9 mouse cellular contexts compared by ENCODE assay signal in the genomic region with DNA sequence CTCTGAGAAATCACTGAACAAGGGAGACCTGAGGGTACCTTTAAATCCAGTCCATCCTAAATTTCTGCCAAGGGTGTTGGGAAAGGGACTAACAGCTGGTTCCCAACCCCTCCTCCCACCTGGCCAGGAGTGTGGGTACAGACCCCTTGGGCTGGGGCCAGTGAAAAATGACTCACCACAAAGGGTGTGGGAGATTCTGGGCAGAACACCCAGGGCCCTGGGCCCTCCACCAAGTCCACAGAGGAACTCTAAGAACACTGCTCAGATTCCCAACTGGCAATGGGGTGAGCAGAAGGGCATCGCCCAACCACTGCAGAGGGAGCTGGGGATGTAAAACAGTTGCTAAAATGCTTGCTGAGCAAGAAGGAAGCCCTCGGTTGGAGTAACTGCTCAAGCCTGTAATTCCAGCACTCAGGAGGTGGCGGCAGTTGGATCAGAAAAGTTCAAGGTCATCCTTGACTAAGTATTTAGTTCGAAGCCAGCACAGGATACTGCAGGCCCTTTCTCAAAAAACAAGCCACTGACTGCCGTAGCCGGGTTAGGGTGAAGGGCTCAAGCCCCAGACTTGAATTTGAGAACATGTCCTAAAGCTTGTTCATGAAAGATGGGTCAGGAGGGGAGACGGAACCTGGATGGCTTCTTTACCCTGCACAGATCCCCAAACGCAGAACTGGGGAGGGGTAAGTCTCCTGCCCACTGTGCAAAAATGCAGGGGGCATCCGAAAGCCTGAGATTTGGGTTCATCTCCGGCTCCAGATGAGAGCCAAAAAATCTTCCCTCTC. TPM values are rescaled to one million over a fixed set of nuclear protein-coding genes. Genes with fewer than 3 reads are reported as not detected.
A peak's percentile ranks its signal among the peaks of the same experiment; 100 is the strongest.
DNase-seq lines count a peak whose midpoint lies in the region; ATAC-seq lines count a peak whose summit lies in the region.
"Had no signal": no experiment of that assay in that cellular context is flagged by ENCODE, and none has a peak within 500 bp of the region (broad histone marks: within the 10 kb centered on the region; RNA-seq: fewer than 3 reads in every experiment).

No protein-coding gene starts in this region.

- H3K4me2 ChIP-seq in heart, embryonic 11.5 days, result peak overlapping the region; percentile 99
- peak overlapping the region; percentile 94 for H3K4me2 ChIP-seq in liver, embryonic 12.5 days
- peak overlapping the region; percentile 97 for H3K4me2 ChIP-seq in stomach, embryonic 16.5 days (ENCODE audit: low read depth, low read length)

- H3K27ac ChIP-seq in heart, embryonic 11.5 days (ENCODE audit: low read depth, low read length), result peak overlapping the region; percentile 87
- H3K27ac ChIP-seq in liver, embryonic 12.5 days, result peak overlapping the region; percentile 90
- peak overlapping the region; percentile 97 for H3K27ac ChIP-seq in stomach, embryonic 16.5 days (ENCODE audit: low read length)

- peak; percentile 97 for DNase-seq in heart, adult 11 months
- DNase-seq in heart, adult 8-10 months (ENCODE audit: low spot score), result no peak
- peak; percentile 41 for DNase-seq in A20 (ENCODE audit: low read depth, low spot score)
- DNase-seq in cerebellum, postnatal 14 days, result peak; percentile 38 to 60
- DNase-seq in urinary bladder, postnatal 10 days (ENCODE audit: low spot score), result no peak

- H3K4me1 ChIP-seq in heart, embryonic 11.5 days (ENCODE audit: control insufficient read depth, insufficient read depth, low read length), result peaks cover 28% of the 10 kb centered on the region
- H3K4me1 ChIP-seq in liver, embryonic 12.5 days, result peaks cover 82% of the 10 kb centered on the region
- peaks cover 47% of the 10 kb centered on the region for H3K4me1 ChIP-seq in stomach, embryonic 16.5 days (ENCODE audit: control insufficient read depth, insufficient read depth, low read length)

- no peaks in the 10 kb centered on the region for H3K36me3 ChIP-seq in heart, embryonic 11.5 days (ENCODE audit: control insufficient read depth, insufficient read depth, low read length)
- peaks cover 7% of the 10 kb centered on the region for H3K36me3 ChIP-seq in liver, embryonic 12.5 days
- H3K36me3 ChIP-seq in stomach, embryonic 16.5 days (ENCODE audit: control insufficient read depth, insufficient read depth, low read length), result no peaks in the 10 kb centered on the region

- no peaks in the 10 kb centered on the region for H3K9me3 ChIP-seq in heart, embryonic 11.5 days (replicated peaks; ENCODE audit: control insufficient read depth, low read length)
- H3K9me3 ChIP-seq in liver, embryonic 12.5 days (replicated peaks), result no peaks in the 10 kb centered on the region
- no peaks in the 10 kb centered on the region for H3K9me3 ChIP-seq in stomach, embryonic 16.5 days (replicated peaks; ENCODE audit: control insufficient read depth, low read length)

- 20% methylated on average over 10 of the region's 10 CpGs for WGBS in heart, embryonic 11.5 days (ENCODE audit: insufficient replicate concordance)
- 28% methylated on average over 10 of the region's 10 CpGs for WGBS in liver, embryonic 12.5 days (ENCODE audit: insufficient replicate concordance)
- 15% methylated on average over 10 of the region's 10 CpGs for WGBS in stomach, embryonic 16.5 days

- H3K4me3 ChIP-seq in heart, embryonic 11.5 days (ENCODE audit: low read depth, low read length), result peak overlapping the region; percentile 80
- peak overlapping the region; percentile 86 for H3K4me3 ChIP-seq in liver, embryonic 12.5 days
- peak overlapping the region; percentile 85 for H3K4me3 ChIP-seq in stomach, embryonic 16.5 days (replicated peaks; ENCODE audit: low read length)

- no peaks in the 10 kb centered on the region for H3K27me3 ChIP-seq in heart, embryonic 11.5 days (ENCODE audit: control insufficient read depth, insufficient read depth, low read length)
- no peaks in the 10 kb centered on the region for H3K27me3 ChIP-seq in liver, embryonic 12.5 days (replicated peaks)
- no peaks in the 10 kb centered on the region for H3K27me3 ChIP-seq in stomach, embryonic 16.5 days (ENCODE audit: control insufficient read depth, insufficient read depth, low read length)

- no peak for ATAC-seq in heart, embryonic 11.5 days (replicated peaks; ENCODE audit: insufficient number of reproducible peaks, low FRiP score, low TSS enrichment)
- no peak for ATAC-seq in liver, embryonic 12.5 days
- no peak for ATAC-seq in stomach, embryonic 16.5 days (ENCODE audit: insufficient read depth, low FRiP score)

- peak overlapping the region; percentile 76 for H3K9ac ChIP-seq in heart, embryonic 11.5 days (ENCODE audit: low read depth, low read length)
- H3K9ac ChIP-seq in liver, embryonic 12.5 days, result peak overlapping the region; percentile 95
- H3K9ac ChIP-seq in stomach, embryonic 16.5 days (ENCODE audit: low read length), result peak overlapping the region; percentile 95

RNA-seq across cellular contexts. Expression of a gene that starts 1.9 kb away (rescaled TPM):
- 10 to 100 TPM; 43.9 to 47.4 (median 45.6) TPM for total RNA-seq in heart, adult 8-10 months (2022)
- 11.4 and 16.3 TPM in 2 replicates for polyA plus RNA-seq in heart, embryonic 11.5 days (2014; fragmentation: Nextera tagmentation; extraction: Ambion mirVana)
- polyA plus RNA-seq in liver, embryonic 12.5 days (2016; fragmentation: Nextera tagmentation; extraction: Ambion mirVana), result 13.4 and 14.1 TPM in 2 replicates
- polyA plus RNA-seq in stomach, embryonic 16.5 days (2015; fragmentation: Nextera tagmentation; extraction: Ambion mirVana), result 6.6 and 8.0 TPM in 2 replicates

RNA-seq across cellular contexts. Expression of a gene that starts 12.8 kb away (rescaled TPM):
- total RNA-seq in heart, adult 8-10 months (2022), result 100 to 1,000 TPM; 202 to 221 (median 208) TPM
- polyA plus RNA-seq in heart, embryonic 11.5 days (2014; fragmentation: Nextera tagmentation; extraction: Ambion mirVana), result 24.7 and 25.3 TPM in 2 replicates
- 0.17 TPM in 1 of 2 replicates, not detected in the other for polyA plus RNA-seq in liver, embryonic 12.5 days (2016; fragmentation: Nextera tagmentation; extraction: Ambion mirVana)
- polyA plus RNA-seq in stomach, embryonic 16.5 days (2015; fragmentation: Nextera tagmentation; extraction: Ambion mirVana), result 0.41 and 3.2 TPM in 2 replicates

RNA-seq across cellular contexts. Expression of a gene that starts 20.7 kb away (rescaled TPM):
- 1 to 10 TPM in 2 of 4 experiments, under 1 TPM in 2; 0.72 to 1.1 (median 0.96) TPM for total RNA-seq in heart, adult 8-10 months (2022)
- polyA plus RNA-seq in heart, embryonic 11.5 days (2014; fragmentation: Nextera tagmentation; extraction: Ambion mirVana), result 16.0 and 16.3 TPM in 2 replicates
- polyA plus RNA-seq in liver, embryonic 12.5 days (2016; fragmentation: Nextera tagmentation; extraction: Ambion mirVana), result 53.8 and 56.7 TPM in 2 replicates
- 14.7 and 15.9 TPM in 2 replicates for polyA plus RNA-seq in stomach, embryonic 16.5 days (2015; fragmentation: Nextera tagmentation; extraction: Ambion mirVana)

RNA-seq across cellular contexts. Expression of a gene that starts 21.6 kb away (rescaled TPM):
- total RNA-seq in heart, adult 8-10 months (2022), result not detected
- polyA plus RNA-seq in heart, embryonic 11.5 days (2014; fragmentation: Nextera tagmentation; extraction: Ambion mirVana), result 0.24 TPM in 1 of 2 replicates, not detected in the other
- not detected in 2 replicates for polyA plus RNA-seq in liver, embryonic 12.5 days (2016; fragmentation: Nextera tagmentation; extraction: Ambion mirVana)
- not detected in 2 replicates for polyA plus RNA-seq in stomach, embryonic 16.5 days (2015; fragmentation: Nextera tagmentation; extraction: Ambion mirVana)
- total RNA-seq: layer of hippocampus, adult 8-10 months had no signal

RNA-seq across cellular contexts. Expression of a gene that starts 52.2 kb away (rescaled TPM):
- total RNA-seq in heart, adult 8-10 months (2022), result 100 to 1,000 TPM; 469 to 545 (median 504) TPM
- polyA plus RNA-seq in heart, embryonic 11.5 days (2014; fragmentation: Nextera tagmentation; extraction: Ambion mirVana), result 45.6 and 53.0 TPM in 2 replicates
- polyA plus RNA-seq in liver, embryonic 12.5 days (2016; fragmentation: Nextera tagmentation; extraction: Ambion mirVana), result 10.0 and 11.0 TPM in 2 replicates
- polyA plus RNA-seq in stomach, embryonic 16.5 days (2015; fragmentation: Nextera tagmentation; extraction: Ambion mirVana), result 37.9 and 39.3 TPM in 2 replicates

Comparison
In these comparisons a context has a peak if more than half of its experiments do, and no peak if none do; other contexts are left out.
1. DNase-seq: peak in heart, adult 11 months (single experiment), A20 (single experiment) and cerebellum, postnatal 14 days (2 of 2); none in heart, adult 8-10 months (single experiment) and urinary bladder, postnatal 10 days (single experiment).
2. Peak in every context shown above with its lines, with median percentiles within 50 percentile points of each other: H3K27ac ChIP-seq, H3K4me2 ChIP-seq, H3K4me3 ChIP-seq and H3K9ac ChIP-seq.